Mouse (Mus musculus): Measurements from ENCODE around the gene Elavl1.

The Elavl1 gene

GRCm38 (mm10) chr8:4320404-4320803 is 4.8 kb downstream of the Elavl1 start:
- no peak for DNase-seq

- DNase-seq: no peak
Observed at GRCm38 (mm10) chr8:4319573-4319872, 5.7 kb downstream of the Elavl1 start.

DNA sequence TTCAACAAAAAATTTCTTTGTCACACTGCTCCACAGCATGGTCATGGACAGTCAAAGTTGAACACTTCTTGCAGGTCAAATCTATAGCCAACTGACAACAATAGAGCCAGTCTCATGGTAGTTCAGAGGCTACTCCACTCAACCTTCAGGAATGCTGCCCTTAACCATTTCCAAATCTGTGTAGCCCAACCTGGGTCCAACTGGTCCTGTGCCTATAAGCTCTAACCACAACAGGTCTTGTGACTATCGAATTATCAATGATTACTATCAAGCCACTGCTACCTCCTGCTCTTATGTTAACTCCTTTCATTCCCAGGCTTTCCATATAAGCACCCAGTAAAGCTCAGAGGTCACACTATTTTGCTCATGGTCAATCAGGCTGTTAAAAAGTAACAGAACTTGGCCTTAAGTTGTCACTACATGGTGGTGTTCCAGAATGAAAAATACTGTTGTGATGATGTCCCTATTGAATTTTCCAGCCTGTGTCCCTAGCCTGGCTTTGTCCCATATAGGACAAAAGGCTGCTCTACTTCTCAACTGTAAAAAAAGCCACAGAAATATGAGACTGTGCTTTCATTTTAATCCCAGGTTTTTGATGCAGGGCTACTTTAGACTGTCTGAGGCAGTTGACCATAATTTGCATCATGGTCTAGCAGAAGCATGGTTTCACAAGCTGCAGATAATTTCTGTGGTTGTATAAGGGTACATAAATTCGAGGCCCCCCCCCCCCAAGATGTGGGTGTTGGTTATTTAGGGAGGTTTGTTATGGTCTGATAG is 6.2 kb downstream of the Elavl1 start:
- no peak for DNase-seq

GRCm38 (mm10) chr8:4318124-4318523 is 7.1 kb downstream of the Elavl1 start:
- DNase-seq: no peak

GRCm38 (mm10) chr8:4314852-4315251 is 10.4 kb downstream of the Elavl1 start:
- DNase-seq: no peak

DNA sequence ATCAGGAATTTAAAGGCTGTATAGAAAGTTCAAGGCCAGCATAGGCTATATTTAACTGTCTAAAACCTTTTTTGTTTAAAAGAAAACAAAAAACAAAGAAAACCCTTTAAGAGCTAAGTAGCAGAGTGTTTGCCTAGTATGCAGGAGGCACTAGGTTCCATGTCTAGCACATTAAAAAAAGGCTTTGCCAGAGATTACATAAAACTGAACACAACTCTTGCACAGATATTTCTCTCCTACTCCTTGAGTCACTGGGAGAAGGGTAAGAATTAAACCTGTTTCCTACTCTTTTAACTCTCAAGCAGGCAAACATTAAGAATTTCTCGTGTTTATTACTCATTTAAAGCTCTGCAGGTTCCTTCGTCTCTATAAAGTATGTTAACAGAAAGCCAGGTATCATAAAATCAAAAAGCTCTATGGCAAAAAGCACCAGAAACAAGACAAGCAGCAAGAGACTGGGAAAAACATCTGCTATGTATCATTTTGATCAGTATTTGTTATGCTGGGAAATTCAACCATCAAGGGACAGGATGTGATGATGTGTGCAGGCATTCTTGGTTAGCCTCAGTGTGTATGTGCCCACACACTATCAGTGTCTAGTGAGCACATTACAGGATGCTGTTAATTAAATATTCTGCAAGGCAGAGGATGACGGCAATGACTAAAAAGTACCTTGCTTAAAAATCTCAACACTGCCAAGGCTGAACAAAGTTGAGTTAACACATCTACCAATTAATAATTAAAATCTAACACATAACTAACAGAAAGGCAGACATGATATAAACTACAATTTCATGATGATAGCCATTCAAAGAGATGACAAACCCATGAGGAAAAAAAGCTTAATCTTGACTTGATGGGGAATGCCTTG is 11.7 kb downstream of the Elavl1 start:
- DNase-seq: no peak

- DNase-seq: no peak
Observed at GRCm38 (mm10) chr8:4312104-4312503, 13.1 kb downstream of the Elavl1 start.

DNA sequence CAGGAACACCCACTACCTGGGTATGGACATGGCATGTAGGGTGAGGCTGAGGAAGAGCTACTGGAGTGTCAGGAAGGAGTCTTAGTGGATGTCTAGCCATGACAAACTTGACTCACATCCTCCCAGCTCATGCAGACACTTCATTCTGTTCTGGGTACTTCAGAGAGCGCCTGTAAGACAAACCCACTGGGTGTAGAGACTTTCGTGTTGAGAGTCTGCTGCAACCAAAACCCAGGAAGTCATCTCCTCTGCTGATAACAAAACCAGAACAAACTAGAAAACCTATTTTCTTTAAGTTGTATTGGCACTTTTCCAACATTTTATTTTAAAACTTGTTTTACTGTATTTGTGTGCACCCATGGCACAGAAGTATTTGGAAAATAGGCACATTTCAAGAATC is 19.4 kb downstream of the Elavl1 start:
- DNase-seq: no peak

DNA sequence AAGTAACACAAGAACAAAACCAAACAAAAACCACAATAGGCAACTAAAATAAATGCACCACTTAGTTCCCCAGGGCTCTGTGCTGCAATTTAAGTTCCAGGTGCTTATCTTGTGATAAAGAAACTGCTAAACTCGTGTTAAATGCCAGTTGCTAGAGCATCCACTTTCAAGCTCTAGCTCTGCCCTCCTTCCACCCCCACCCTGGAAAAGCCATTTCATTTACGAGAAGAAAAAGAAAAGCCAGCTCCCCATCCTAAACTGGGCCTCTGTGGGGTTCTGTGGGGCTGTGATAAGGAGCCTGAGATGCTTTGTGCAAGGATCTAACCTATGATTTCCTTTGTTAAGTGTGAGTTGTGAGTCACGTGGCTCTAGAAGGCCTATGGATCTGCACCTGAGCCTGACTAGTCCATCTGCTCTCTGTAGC is 21.1 kb downstream of the Elavl1 start:
- DNase-seq: no peak

- DNase-seq: no peak
Observed at GRCm38 (mm10) chr8:4297822-4298221, 27.4 kb downstream of the Elavl1 start.

DNA sequence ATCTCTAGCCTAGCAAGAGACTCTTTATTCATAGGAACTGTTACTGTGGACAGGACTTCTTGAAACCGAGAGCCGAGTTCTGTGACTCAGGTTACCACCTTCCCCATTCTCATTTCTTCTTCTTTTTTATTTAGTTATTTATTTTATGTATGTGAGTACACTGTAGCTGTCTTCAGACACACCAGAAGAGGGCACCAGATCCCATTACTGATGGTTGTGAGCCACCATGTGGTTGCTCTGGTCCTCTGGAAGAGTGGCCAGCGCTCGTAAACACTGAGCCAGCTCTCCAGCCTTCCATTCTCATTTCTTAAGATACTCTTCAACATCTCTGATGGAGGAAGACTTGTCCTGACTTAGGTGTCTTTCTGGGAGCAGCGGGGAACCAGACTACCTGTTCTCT is 32.5 kb downstream of the Elavl1 start:
- no peak for DNase-seq

- DNase-seq: no peak
Observed at GRCm38 (mm10) chr8:4276111-4276465, 49.1 kb downstream of the Elavl1 start.

GRCm38 (mm10) chr8:4275275-4276110 is 49.7 kb downstream of the Elavl1 start, which contains the start of gene Timm44:
Gene Timm44 (minus strand): TSS chr8:4275913.
- peak; percentile 98 for DNase-seq

DNA sequence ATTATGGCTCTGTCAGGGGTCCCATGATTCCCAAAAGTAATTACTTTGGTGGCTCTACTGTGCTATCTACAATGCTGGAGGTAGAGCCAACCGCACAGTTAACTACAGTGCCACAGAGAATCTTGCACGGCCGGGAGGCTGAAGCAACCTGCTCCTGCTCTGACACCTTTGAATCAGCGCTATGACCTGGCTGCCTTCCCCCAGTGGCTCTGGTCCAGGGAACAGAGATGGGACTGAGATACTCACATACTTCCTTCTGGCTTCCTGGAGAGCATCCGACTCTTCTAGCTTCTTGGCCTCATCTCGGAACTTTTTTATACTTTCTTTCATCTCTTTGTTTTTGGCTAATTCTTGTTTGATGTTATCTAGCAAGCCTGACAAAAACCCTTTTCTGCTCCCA is 55.6 kb downstream of the Elavl1 start:
- DNase-seq: no peak

DNA sequence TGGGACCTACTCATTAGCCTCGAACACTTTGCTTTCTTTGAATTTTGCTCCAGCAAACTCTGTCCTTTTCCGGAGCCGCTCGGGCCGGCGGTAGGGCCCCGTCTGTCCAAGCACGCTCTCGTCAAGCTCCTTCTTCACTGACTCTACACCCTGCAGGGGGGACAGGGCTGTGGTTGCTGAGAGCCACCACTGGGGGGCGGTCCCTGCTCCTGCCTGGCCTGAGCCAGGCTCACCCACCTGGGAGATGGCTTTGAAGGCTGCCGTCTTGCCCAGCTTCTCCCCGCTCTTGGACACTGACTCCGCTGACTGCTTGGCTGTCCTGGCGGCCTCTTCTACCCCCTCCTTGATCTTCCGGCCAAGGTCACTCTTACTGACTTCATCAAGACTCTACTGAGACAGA is 57.6 kb downstream of the Elavl1 start:
- DNase-seq: peak; percentile 47

- peak; percentile 4 for DNase-seq
Observed at GRCm38 (mm10) chr8:4265160-4265914, 59.9 kb downstream of the Elavl1 start.

GRCm38 (mm10) chr8:4263105-4263791 is 62.0 kb downstream of the Elavl1 start:
- DNase-seq: peak; percentile 3

DNA sequence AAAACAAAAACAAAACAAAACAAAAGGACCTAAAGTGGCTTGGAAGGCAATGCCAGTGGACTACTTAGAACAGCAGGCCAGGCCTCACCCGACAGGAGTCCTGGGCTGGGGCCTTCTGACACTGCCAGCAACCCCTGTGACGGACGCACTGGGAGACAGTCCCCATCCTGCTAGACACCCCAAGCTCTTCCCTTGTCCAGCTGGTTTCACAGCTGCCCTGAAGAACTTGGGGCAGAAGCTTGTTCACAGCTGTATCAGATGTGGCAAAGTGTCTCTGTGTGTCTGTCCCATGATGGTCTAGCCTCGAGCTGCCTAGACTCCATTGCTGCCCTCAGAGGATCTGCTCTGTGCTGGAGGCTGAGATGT is 65.4 kb downstream of the Elavl1 start:
- DNase-seq: peak; percentile 9

DNA sequence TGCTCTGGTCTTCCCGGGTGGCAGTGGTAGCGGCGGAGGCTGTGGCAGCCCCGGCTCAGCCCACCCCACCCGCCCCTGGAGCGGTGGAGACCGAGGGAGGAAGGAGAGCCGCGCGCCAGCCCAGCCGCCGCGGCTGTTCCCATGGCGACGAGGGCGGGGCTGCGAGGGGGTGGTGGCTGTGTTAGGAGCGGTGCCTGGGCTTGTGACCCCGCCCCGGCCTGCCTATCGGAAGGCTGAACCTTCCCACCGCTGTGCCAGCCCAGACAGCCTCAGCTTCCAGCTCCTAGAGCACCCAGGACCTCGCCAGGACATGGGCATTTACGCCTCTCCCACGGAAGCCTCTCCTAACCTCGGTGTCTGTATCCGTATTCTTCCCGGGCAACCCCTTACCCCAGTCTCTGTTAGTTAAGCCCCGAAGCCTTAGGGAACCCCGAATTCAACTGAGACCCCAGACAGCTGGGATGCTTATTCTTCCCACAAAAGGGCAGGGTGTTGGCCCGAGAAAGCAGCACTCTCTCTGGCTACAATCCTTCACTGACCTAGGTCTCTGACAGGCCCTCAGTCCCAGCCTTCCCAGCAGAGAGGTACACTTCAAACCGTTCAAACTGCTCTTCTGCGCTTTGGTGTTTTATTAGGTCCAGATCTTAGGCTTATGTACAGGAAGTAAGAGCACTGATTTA is 65.9 kb downstream of the Elavl1 start, which contains the start of gene Ctxn1:
Gene Ctxn1 (minus strand): TSS at position 150 of the 680 bp plus-strand sequence.
- DNase-seq: peak; percentile 98

- no peak for DNase-seq
Observed at GRCm38 (mm10) chr8:4258678-4259077, 66.5 kb downstream of the Elavl1 start.

- DNase-seq: peak; percentile 87
Observed at GRCm38 (mm10) chr8:4258233-4258632, 67.0 kb downstream of the Elavl1 start.

Measured in kidney, postnatal 10 days (tissue).